Mouse (Mus musculus) CD4-positive, CD25-positive, alpha-beta regulatory T cell, adult 2 months (primary cell): ENCODE measurements around the gene Abca1.

Source experiments
- DNase-seq: peaks from one replicate; pipeline ENCODE4 v3.0.0-alpha.2; 2012; ENCODE audit warnings: low read depth, low spot score

The Abca1 gene

DNA sequence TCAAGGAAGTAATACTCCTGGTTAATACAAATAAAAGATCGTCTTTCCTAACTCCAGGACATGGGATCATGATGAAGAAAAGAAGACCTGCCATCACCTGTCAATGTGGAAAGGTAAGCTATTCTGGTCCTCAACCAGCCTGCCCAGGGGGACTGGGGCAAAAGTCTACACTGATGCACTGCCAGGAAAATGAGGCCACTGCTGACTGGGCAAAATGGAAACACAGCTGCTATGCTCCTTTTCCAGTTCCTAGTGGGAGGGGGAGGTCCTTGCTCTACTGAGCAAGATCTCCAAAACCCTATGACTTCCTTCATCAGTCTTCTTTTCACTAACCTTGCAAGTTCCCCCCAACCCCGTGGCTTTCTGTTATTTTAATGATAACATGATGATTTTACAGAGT is 73.1 kb downstream of the Abca1 start:
- DNase-seq, result no peak

- DNase-seq, result no peak
Measured at GRCm38 (mm10) chr4:53085634-53086033, 74.1 kb downstream of the Abca1 start.

DNA sequence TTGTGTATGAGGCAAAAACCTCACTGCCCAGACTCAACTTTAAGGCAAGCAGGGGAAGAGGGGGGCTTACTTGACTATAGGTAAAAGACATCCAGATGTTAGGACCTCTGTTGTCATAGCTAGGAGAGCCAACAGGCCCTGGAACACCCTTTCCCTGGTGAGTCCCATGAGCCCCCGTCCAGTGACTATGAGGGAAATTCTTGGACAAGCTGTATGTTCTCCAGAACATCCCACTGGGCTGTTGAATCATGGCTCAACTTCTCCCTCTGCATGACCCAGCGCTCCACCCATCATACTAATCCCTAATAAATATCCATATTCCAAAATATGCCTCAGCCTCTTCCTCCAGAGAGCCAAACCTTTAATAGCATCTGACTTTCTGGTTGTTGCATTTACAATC is 76.6 kb downstream of the Abca1 start:
- DNase-seq, result no peak

- no peak for DNase-seq
Measured at GRCm38 (mm10) chr4:53082451-53082850, 77.2 kb downstream of the Abca1 start.

- DNase-seq, result no peak
Measured at GRCm38 (mm10) chr4:53081851-53082250, 77.8 kb downstream of the Abca1 start.

- no peak for DNase-seq
Measured at GRCm38 (mm10) chr4:53080290-53080689, 79.4 kb downstream of the Abca1 start.

DNA sequence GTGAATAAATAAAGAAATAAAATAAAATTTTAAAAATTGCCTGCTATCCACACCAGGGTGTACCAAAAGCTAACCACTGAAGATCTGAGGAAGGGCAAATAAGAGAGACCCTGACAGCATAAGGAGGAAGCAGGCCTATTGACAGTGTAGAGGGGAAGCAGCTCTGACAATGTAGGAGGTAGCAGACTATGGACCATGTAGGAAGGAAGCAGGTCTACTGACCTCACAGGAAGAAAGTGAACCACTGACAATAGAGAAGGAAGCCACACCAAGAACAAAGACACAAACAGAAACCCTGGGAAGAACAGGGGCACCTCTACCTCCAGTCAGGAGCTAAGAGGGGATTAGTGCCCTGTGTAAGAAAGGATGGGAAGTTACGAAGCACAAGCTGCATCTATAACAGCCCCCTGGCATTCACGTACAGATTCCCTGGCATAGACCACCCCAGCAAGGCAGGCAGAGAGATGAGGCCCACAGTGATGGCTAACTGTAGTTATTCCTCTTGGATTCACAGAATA is 80.8 kb downstream of the Abca1 start:
- no peak for DNase-seq

DNA sequence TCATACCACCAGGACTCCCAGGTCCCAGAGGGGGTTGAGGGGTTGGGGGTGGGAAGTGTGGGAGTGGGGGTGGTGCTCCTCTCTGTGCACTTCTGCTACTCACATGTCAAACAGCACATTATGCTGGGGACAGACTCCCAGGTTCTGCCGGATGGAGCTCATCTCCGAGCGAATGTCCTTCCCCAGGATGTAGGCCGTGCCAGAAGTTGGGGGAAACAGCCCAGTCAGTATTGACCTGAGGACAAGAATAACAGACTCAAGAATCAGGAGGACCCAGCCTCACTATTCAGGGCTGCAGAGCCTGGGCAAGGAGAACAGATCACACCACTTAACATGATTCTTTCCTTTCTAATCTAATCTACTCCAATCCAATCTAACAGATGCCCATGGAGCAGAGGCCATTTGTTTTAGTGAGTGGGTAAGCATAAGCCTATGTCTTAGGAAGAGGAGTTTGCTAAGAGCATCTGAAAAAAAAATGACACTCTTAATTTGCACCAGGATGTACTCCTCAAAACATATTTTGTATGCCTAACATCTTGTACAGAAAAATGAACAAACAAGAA is 82.8 kb downstream of the Abca1 start:
- DNase-seq, result no peak

GRCm38 (mm10) chr4:53073025-53073424 is 86.7 kb downstream of the Abca1 start:
- DNase-seq, result no peak

- DNase-seq, result no peak
Measured at GRCm38 (mm10) chr4:53062301-53063008, 97.2 kb downstream of the Abca1 start.

DNA sequence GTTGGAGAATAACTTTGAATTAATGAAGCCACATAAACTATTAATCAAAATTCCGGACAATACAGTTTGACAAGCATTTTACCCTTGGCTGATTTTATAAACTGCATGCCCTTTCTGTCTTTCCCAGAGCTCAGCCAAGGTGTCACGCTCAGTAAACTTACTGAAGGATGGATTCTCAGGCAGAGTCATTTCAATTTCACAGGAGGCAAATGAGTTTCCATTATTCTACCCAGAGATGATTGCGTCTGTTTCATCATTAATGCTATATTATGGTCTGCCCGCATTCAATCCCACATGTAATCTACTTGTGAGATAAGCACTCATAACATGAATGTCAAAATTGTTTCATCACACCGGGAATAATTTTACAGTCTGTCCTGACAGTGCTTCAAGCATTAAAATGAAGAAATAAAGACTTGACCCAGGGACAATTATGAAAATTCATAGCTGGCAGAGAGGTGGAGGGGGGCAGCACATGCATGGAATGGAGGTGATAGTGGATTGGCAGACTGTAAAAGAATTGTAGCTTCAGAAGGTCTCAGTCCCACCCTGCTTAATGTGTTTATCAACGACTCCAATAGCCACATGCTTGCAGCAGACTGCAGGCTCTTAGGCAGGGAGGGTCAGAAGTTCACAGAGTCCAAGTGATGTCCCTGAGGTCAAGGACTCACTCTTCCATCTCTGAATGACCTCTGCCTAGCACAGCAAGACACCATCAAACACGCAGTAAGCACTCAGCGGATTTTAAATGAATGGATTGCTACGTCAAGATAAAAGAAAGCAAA is 113.3 kb downstream of the Abca1 start:
- no peak for DNase-seq

DNA sequence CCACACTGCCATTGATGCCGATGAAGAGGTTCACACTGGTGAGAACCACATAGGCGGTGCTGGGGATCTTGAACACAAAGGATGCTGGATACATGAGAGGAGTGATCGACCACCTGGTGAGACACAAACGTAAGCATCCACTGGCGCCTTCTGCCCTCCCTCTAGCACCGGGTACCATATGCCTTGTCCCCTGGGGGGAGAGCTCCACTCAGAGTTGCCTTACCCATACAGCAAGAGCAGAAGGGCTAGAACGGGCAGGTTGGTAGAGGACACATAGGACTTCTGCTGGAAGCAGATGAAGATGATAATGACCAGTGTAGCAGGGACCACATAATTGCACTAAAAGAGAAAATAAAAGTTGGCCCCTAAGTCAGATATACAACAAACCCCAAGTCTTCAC is 113.9 kb downstream of the Abca1 start:
- no peak for DNase-seq

GRCm38 (mm10) chr4:53043819-53044218 is 115.9 kb downstream of the Abca1 start:
- no peak for DNase-seq

GRCm38 (mm10) chr4:53030326-53030948 is 129.3 kb downstream of the Abca1 start:
- peak; percentile 12 for DNase-seq

- DNase-seq, result no peak
Measured at GRCm38 (mm10) chr4:53027811-53028210, 131.9 kb downstream of the Abca1 start.

GRCm38 (mm10) chr4:53024397-53024796 is 135.3 kb downstream of the Abca1 start:
- no peak for DNase-seq

- no peak for DNase-seq
Measured at GRCm38 (mm10) chr4:53023189-53023925, 136.3 kb downstream of the Abca1 start.

DNA sequence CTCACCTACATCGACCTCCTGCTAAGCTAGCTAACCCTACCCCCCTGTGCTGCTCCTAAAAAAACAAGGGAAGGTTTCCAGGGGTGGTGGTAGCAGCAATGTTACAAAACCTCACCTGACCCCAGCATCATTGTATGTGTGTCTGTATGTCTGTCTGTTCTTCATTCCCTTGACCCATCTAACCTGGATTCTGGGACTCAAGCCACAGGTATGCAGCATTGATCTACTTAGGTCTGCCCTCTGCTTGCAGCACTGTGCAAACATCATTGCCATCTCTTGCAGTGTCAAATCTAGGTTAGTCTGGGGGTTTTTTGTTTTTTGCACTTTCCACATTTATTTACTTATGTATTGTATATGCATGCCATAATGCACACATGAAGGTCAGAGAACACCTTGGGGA is 141.3 kb downstream of the Abca1 start:
- no peak for DNase-seq

DNA sequence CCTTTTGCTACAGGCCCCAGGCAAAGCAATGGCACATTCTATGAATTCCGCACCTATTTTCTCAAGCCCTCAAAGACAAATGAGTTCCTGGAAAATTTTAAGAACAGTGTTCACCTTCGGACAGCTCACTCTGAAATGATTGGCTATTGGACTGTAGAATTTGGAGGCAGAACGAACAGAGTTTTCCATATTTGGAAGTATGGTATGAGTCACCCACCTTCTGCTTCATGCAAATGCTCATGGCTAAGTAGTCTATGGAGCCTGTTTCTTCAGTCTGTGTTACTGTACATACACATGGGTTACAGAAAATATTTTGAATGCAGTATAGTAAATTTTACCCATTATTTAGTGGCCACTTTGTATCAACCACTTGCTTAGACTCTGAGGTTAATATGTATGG is 144.7 kb downstream of the Abca1 start:
- DNase-seq, result no peak

- no peak for DNase-seq
Measured at GRCm38 (mm10) chr4:53014421-53014820, 145.3 kb downstream of the Abca1 start.

DNA sequence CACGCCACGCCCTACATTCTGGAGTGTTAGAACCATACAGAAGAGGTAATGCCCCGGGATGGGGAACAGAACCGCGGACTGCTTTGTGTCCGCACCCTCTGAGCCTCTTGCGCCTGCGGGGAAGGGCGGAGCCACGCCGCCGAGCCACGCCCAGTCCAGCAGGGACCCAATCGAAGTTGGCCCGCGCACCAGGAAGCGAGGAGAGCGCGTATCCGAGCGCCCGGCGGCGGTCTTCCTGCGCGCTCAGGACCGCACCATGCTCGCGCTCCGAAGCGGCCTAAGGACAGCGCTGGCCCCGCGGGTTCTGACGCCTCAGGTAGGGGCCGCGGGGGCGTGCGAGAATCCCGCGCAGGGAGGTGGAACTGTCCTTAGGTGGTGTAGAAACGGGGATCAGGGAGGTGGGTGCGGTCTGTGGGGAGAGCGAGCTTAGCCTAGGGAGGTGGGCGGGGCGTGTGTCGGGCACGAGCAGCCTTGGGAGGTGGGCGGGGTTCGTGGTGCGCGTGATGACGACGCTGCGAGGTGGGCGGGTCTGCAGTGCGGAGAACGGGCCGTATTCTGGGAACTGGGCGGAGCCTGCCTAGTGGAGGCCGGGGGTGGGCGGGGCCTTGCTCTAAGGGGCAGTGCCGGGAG is 147.8 kb downstream of the Abca1 start, which contains the start of gene Nipsnap3b:
Gene Nipsnap3b (plus strand): TSS at position 149 of the 630 bp plus-strand sequence.
- DNase-seq, result peak; percentile 98
